In the genomic region with DNA sequence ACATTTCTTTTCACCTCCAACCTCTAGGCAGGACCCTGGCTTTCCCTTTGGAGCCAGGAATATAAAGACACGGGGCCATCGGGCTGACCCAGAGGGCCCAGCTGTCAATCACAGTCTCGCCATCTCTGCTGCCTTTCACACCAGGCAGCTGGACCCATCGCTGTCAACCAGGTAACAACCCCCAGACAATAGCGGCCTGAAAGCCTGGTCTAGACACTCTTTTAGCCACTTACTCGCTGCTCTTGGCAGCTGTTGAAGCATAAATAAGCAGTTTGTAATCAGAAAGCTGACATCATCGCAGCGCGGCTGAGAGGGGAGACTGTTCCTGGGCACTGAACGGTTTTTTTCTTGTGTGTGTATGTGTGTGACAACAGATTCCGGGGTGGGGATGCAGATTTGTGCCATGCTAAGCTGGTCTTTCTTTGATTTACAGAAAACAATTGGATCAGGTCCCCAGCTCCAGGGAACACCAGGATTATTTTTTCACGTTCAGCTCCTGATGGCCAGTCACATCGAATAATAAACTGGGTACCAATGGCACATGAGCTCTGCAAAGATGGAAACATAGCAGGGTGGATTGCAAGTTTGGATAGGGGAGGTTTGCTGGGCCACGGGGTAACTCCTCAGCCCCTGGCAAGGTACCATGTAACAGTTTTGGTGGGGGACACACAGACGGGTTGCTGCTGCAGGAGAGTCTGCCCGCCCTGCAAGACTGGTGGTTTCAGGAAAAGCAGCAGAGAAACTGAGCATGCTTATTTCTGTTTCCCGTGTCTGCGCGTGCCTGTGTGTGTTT, we compare ENCODE assay signal across 9 mouse cellular contexts.
DNase-seq lines count a peak whose midpoint lies in the region; ATAC-seq and TF ChIP-seq lines count a peak whose summit lies in the region.
"Had no signal": no experiment of that assay in that cellular context is flagged by ENCODE, and none has a peak within 500 bp of the region (broad histone marks: within the 10 kb centered on the region; RNA-seq: fewer than 3 reads in every experiment).

No protein-coding gene starts in this region.

- no peaks in the 10 kb centered on the region for H3K9me3 ChIP-seq in lung, embryonic 14.5 days (ENCODE audit: low read depth, low read length)
- H3K9me3 ChIP-seq: lung, embryonic 15.5 days had no signal

- ATAC-seq in lung, embryonic 14.5 days (ENCODE audit: insufficient read depth): no peak

- H3K4me2 ChIP-seq in lung, embryonic 14.5 days: no peak overlapping the region
- H3K4me2 ChIP-seq: lung, embryonic 15.5 days had no signal

- no peak for TF ChIP-seq CTCF in lung, embryonic 14.5 days (IDR thresholded peaks at IDR 0.05; ENCODE audit: low read depth)

- H3K4me1 ChIP-seq in lung, embryonic 14.5 days (ENCODE audit: insufficient read depth): no peaks in the 10 kb centered on the region
- H3K4me1 ChIP-seq: lung, embryonic 15.5 days had no signal

- peak; percentile 2 for DNase-seq in adrenal gland, postnatal 10 days
- DNase-seq in adrenal gland, postnatal 4 days (ENCODE audit: low spot score in 2 of 2): no peak
- peak; percentile 45 for DNase-seq in lung, embryonic 14.5 days
- no peak for DNase-seq in lung, postnatal 14 days
- DNase-seq in layer of hippocampus, postnatal 14 days (ENCODE audit: low spot score in 2 of 2): peak; percentile 56 to 62
- peak; percentile 70 for DNase-seq in retina, embryonic 14.5 days (ENCODE audit: low spot score)
- DNase-seq in thymus, postnatal 14 days: no peak
- DNase-seq in urinary bladder, postnatal 14 days (ENCODE audit: low spot score): no peak

- H3K27ac ChIP-seq in lung, embryonic 14.5 days (ENCODE audit: low read depth): no peak overlapping the region
- H3K27ac ChIP-seq: lung, embryonic 15.5 days had no signal

- no peaks in the 10 kb centered on the region for H3K36me3 ChIP-seq in lung, embryonic 14.5 days (ENCODE audit: insufficient read depth)
- H3K36me3 ChIP-seq: lung, embryonic 15.5 days had no signal

- 53% methylated on average over 19 of the region's 19 CpGs for WGBS in lung, embryonic 14.5 days

- H3K4me3 ChIP-seq in lung, embryonic 14.5 days (ENCODE audit: low read depth, low read length): no peak overlapping the region
- H3K4me3 ChIP-seq: lung, embryonic 15.5 days had no signal

- no peak overlapping the region for H3K9ac ChIP-seq in lung, embryonic 14.5 days
- H3K9ac ChIP-seq: lung, embryonic 15.5 days had no signal

- no peaks in the 10 kb centered on the region for H3K27me3 ChIP-seq in lung, embryonic 14.5 days (ENCODE audit: insufficient read depth, low read length)
- H3K27me3 ChIP-seq: lung, embryonic 15.5 days had no signal

Comparison
In these comparisons a context has a peak if more than half of its experiments do, and no peak if none do; other contexts are left out.
1. DNase-seq: peak in adrenal gland, postnatal 10 days (single experiment), lung, embryonic 14.5 days (single experiment), layer of hippocampus, postnatal 14 days (2 of 2) and retina, embryonic 14.5 days (single experiment); none in adrenal gland, postnatal 4 days (0 of 2), lung, postnatal 14 days (single experiment), thymus, postnatal 14 days (single experiment) and urinary bladder, postnatal 14 days (single experiment).